Mouse (Mus musculus) embryonic facial prominence, embryonic 14.5 days (tissue): ENCODE data around the gene Sema7a. TPM values are rescaled to one million over a fixed set of nuclear protein-coding genes. Genes with fewer than 3 reads are reported as not detected.

ENCODE experiments used
- ATAC-seq: fragments of 200-750 bp; cut with Nextera tagmentation; 2 replicates; pipeline ENCODE4 v1.8.0; 2017; ENCODE audit warnings: low read depth, moderate number of reproducible peaks, moderate TSS enrichment
- DNase-seq: peaks from one replicate; pipeline ENCODE4 v3.0.0-alpha.2; 2015; ENCODE audit warnings: low spot score
- H3K27ac ChIP-seq: fragments of 300-500 bp; sonication (generic); replicated peaks from 2 replicates; pipeline ENCODE4 v1.5.1; 2014; ENCODE audit warnings: low read depth, mild to moderate bottlenecking, low read length, moderate library complexity
- H3K27me3 ChIP-seq: fragments of 300-500 bp; sonication (generic); replicated peaks from 2 replicates; pipeline ENCODE4 v1.6.1; 2014; ENCODE audit warnings: low read length; ENCODE audit not compliant: control insufficient read depth, insufficient read depth
- H3K36me3 ChIP-seq: fragments of 300-500 bp; sonication (generic); 2 replicates; pipeline ENCODE4 v1.6.1; 2014; ENCODE audit warnings: low read length, mixed read lengths; ENCODE audit not compliant: control insufficient read depth, insufficient read depth
- H3K4me1 ChIP-seq: fragments of 300-500 bp; sonication (generic); 2 replicates; pipeline ENCODE4 v1.6.1; 2014; ENCODE audit warnings: antibody characterized with exemption, low read length; ENCODE audit not compliant: control insufficient read depth, insufficient read depth
- H3K4me2 ChIP-seq: fragments of 300-500 bp; sonication (generic); 2 replicates; pipeline ENCODE4 v1.6.1; 2014; ENCODE audit warnings: low read depth, mild to moderate bottlenecking, low read length, moderate library complexity, mixed read lengths
- H3K4me3 ChIP-seq: fragments of 300-500 bp; sonication (generic); 2 replicates; pipeline ENCODE4 v1.5.1; 2014; ENCODE audit warnings: low read depth, mild to moderate bottlenecking, low read length
- H3K9ac ChIP-seq: fragments of 300-500 bp; sonication (generic); 2 replicates; pipeline ENCODE4 v1.6.1; 2014; ENCODE audit warnings: low read depth, mild to moderate bottlenecking, low read length, moderate library complexity, mixed read lengths
- H3K9me3 ChIP-seq: fragments of 300-500 bp; sonication (generic); 2 replicates; pipeline ENCODE4 v1.6.1; 2016; ENCODE audit warnings: low read length; ENCODE audit not compliant: control insufficient read depth
- WGBS: fragments of 180-500 bp; shearing (Covaris S2); extraction: QIAGEN DNeasy Blood & Tissue Kit; methylation state at CpG from one replicate; pipeline ENCODE4 v1.1.7; 2014; 5-methylcytosine and 5-hydroxymethylcytosine counted together
- polyA plus RNA-seq: library from polyadenylated mRNA; unstranded; fragments of >200 nt; fragmentation: Nextera tagmentation; extraction: Ambion mirVana; gene quantifications from 2 replicates; pipeline ENCODE4 v1.2.1, GENCODE M21; 2014

The Sema7a gene
- polyA plus RNA-seq, result 1.2 TPM in 2 replicates

GRCm38 (mm10) chr9:57939431-57940348 lies at the start of gene Sema7a:
Gene Sema7a, plus strand, starts transcription at chr9:57940112.
- peak within 1 kb of the TSS; percentile 74 for H3K4me3 ChIP-seq
- H3K27ac ChIP-seq, result no peak within 1 kb of the TSS; the same call in 1 of the 2 replicates
- ATAC-seq (peak; percentile 81), DNase-seq (peak; percentile 87)
- H3K4me1 ChIP-seq, result 0 out of 2 replicates have a peak, but pooled peaks cover 7% of the 10 kb centered on the region
- peak within 1 kb of the TSS; percentile 72 for H3K9ac ChIP-seq
- 3% methylated on average over 23 of the region's 60 CpGs for WGBS
- no peaks in the 10 kb centered on the region for H3K9me3 ChIP-seq
- peaks cover 50% of the 10 kb centered on the region for H3K27me3 ChIP-seq
- peak within 1 kb of the TSS; percentile 98 for H3K4me2 ChIP-seq
- no peaks in the 10 kb centered on the region for H3K36me3 ChIP-seq

GRCm38 (mm10) chr9:57900478-57900877 lies 39.4 kb upstream of the Sema7a start:
- no peak overlapping the region for H3K27ac ChIP-seq
- no peak for ATAC-seq
- no peak overlapping the region for H3K9ac ChIP-seq
- H3K36me3 ChIP-seq, result no peaks in the 10 kb centered on the region
- no peaks in the 10 kb centered on the region for H3K9me3 ChIP-seq
- DNase-seq, result peak; percentile 23
- no peaks in the 10 kb centered on the region for H3K4me1 ChIP-seq
- no peak overlapping the region for H3K4me3 ChIP-seq
- WGBS, result 32% methylated on average over 10 of the region's 10 CpGs
- H3K27me3 ChIP-seq, result no peaks in the 10 kb centered on the region
- no peak overlapping the region for H3K4me2 ChIP-seq

GRCm38 (mm10) chr9:57901197-57901596 lies 38.7 kb upstream of the Sema7a start:
- H3K4me3 ChIP-seq, result no peak overlapping the region
- ATAC-seq (no peak), DNase-seq (no peak)
- H3K27ac ChIP-seq, result no peak overlapping the region
- H3K9me3 ChIP-seq, result no peaks in the 10 kb centered on the region
- no peaks in the 10 kb centered on the region for H3K36me3 ChIP-seq
- H3K27me3 ChIP-seq, result no peaks in the 10 kb centered on the region
- H3K4me2 ChIP-seq, result no peak overlapping the region
- H3K4me1 ChIP-seq, result no peaks in the 10 kb centered on the region
- WGBS, result 45% methylated on average over 9 of the region's 9 CpGs
- no peak overlapping the region for H3K9ac ChIP-seq

- Histone ChIP-seq H3K4me3 (no peak overlapping the region), H3K27ac (no peak overlapping the region), H3K9me3 (no peaks in the 10 kb centered on the region), H3K27me3 (no peaks in the 10 kb centered on the region), H3K9ac (no peak overlapping the region), H3K4me1 (no peaks in the 10 kb centered on the region), H3K4me2 (no peak overlapping the region), H3K36me3 (no peaks in the 10 kb centered on the region)
- DNase-seq (no peak), ATAC-seq (no peak)
- 65% methylated on average over 3 of the region's 3 CpGs for WGBS
These were observed 38.3 kb upstream of the Sema7a start for GRCm38 (mm10) chr9:57901601-57902000.

- DNase-seq, result no peak
- Histone ChIP-seq H3K9me3 (no peaks in the 10 kb centered on the region), H3K9ac (no peak overlapping the region), H3K4me3 (no peak overlapping the region), H3K4me2 (no peak overlapping the region), H3K27me3 (no peaks in the 10 kb centered on the region), H3K4me1 (no peaks in the 10 kb centered on the region), H3K27ac (no peak overlapping the region), H3K36me3 (no peaks in the 10 kb centered on the region)
- ATAC-seq, result no peak
- 57% methylated on average over 4 of the region's 4 CpGs for WGBS
These were observed 37.8 kb upstream of the Sema7a start for GRCm38 (mm10) chr9:57902132-57902531.

GRCm38 (mm10) chr9:57903589-57904249 lies 36.2 kb upstream of the Sema7a start:
- H3K4me2 ChIP-seq, result no peak overlapping the region
- H3K9ac ChIP-seq, result no peak overlapping the region
- H3K9me3 ChIP-seq, result no peaks in the 10 kb centered on the region
- 76% methylated on average over 8 of the region's 8 CpGs for WGBS
- H3K36me3 ChIP-seq, result no peaks in the 10 kb centered on the region
- ATAC-seq (no peak), DNase-seq (no peak)
- H3K27ac ChIP-seq, result no peak overlapping the region
- H3K27me3 ChIP-seq, result no peaks in the 10 kb centered on the region
- no peaks in the 10 kb centered on the region for H3K4me1 ChIP-seq
- H3K4me3 ChIP-seq, result no peak overlapping the region

- no peak for DNase-seq
- 89% methylated on average over 5 of the region's 5 CpGs for WGBS
- Histone ChIP-seq H3K4me2 (no peak overlapping the region), H3K9ac (no peak overlapping the region), H3K27me3 (no peaks in the 10 kb centered on the region), H3K4me3 (no peak overlapping the region), H3K36me3 (no peaks in the 10 kb centered on the region), H3K27ac (no peak overlapping the region), H3K9me3 (no peaks in the 10 kb centered on the region), H3K4me1 (no peaks in the 10 kb centered on the region)
- no peak for ATAC-seq
These were observed 35.7 kb upstream of the Sema7a start for GRCm38 (mm10) chr9:57904250-57904644.

GRCm38 (mm10) chr9:57907206-57907605 lies 32.7 kb upstream of the Sema7a start:
- Histone ChIP-seq H3K9ac (no peak overlapping the region), H3K9me3 (no peaks in the 10 kb centered on the region), H3K36me3 (no peaks in the 10 kb centered on the region), H3K27me3 (no peaks in the 10 kb centered on the region), H3K4me2 (no peak overlapping the region), H3K4me3 (no peak overlapping the region), H3K27ac (no peak overlapping the region), H3K4me1 (peaks cover 11% of the 10 kb centered on the region; the same call in 1 of the 2 replicates)
- ATAC-seq (no peak), DNase-seq (no peak)
- 76% methylated on average over 6 of the region's 6 CpGs for WGBS
